Mouse (Mus musculus) MEL (cell line): ENCODE data around the gene Ruvbl1. TPM values are rescaled to one million over a fixed set of nuclear protein-coding genes. Genes with fewer than 3 reads are reported as not detected.

ENCODE experiments used
- DNase-seq: peaks from one replicate; pipeline ENCODE4 v3.0.0; 2011; ENCODE audit warnings: low read depth, low spot score
- H3K27ac ChIP-seq: 2 replicates; pipeline ENCODE4 v1.5.1; 2012; ENCODE audit warnings: low read depth, mild to moderate bottlenecking, control low read depth, low read length, moderate library complexity; ENCODE audit not compliant: control insufficient read depth
- H3K27me3 ChIP-seq, 2 experiments: fragments of 150-350 bp in 1 of 2; sonication (generic) in 1 of 2; 2 replicates each; pipeline ENCODE4 v1.6.1; 2012; ENCODE audit warnings: low read length in 2 of 2, mild to moderate bottlenecking in 2 of 2, improper control_type of control experiment in 1 of 2, moderate library complexity in 1 of 2; ENCODE audit not compliant: insufficient read depth in 2 of 2, control insufficient read depth in 1 of 2
- H3K36me3 ChIP-seq, 2 experiments: 2 replicates each; pipeline ENCODE4 v1.6.1; 2012 to 2014; ENCODE audit warnings: low read length in 2 of 2, improper control_type of control experiment in 1 of 2, inconsistent platforms in 1 of 2, mild to moderate bottlenecking in 1 of 2; ENCODE audit not compliant: insufficient read depth in 2 of 2, control insufficient read depth in 1 of 2
- H3K4me1 ChIP-seq, 2 experiments: fragments of 150-350 bp in 1 of 2; sonication (generic) in 1 of 2; 2 replicates each; pipeline ENCODE4 v1.6.1; 2012; ENCODE audit warnings: low read length in 2 of 2, improper control_type of control experiment in 1 of 2, mild to moderate bottlenecking in 1 of 2; ENCODE audit not compliant: insufficient read depth in 2 of 2, control insufficient read depth in 1 of 2
- H3K4me3 ChIP-seq, 2 experiments: fragments of 150-350 bp in 1 of 2; sonication (generic) in 1 of 2; 2 replicates each; pipeline ENCODE4 v1.5.1; 2012; ENCODE audit warnings: low read depth in 2 of 2, low read length in 2 of 2, mild to moderate bottlenecking in 2 of 2, moderate library complexity in 2 of 2, control low read depth in 1 of 2, improper control_type of control experiment in 1 of 2; ENCODE audit not compliant: control insufficient read depth in 1 of 2, insufficient read depth in 1 of 2
- H3K79me2 ChIP-seq: 2 replicates; pipeline ENCODE4 v1.6.1; 2012; ENCODE audit warnings: mild to moderate bottlenecking, low read length, moderate library complexity; ENCODE audit not compliant: control insufficient read depth, poor library complexity, insufficient read depth
- H3K9ac ChIP-seq: 2 replicates; pipeline ENCODE4 v1.6.1; 2012; ENCODE audit warnings: low read depth, mild to moderate bottlenecking, control low read depth, low read length, moderate library complexity; ENCODE audit not compliant: control insufficient read depth, poor library complexity, severe bottlenecking
- H3K9me3 ChIP-seq: fragments of 150-350 bp; sonication (generic); replicated peaks from 2 replicates; pipeline ENCODE4 v1.6.1; 2012; ENCODE audit warnings: mild to moderate bottlenecking, low read length, improper control_type of control experiment, moderate library complexity; ENCODE audit not compliant: insufficient read depth
- BHLHE40 ChIP-seq: IDR thresholded peaks from 2 replicates; pipeline ENCODE4 v1.6.1; 2012; ENCODE audit warnings: low read depth, mild to moderate bottlenecking, inconsistent platforms, low read length, improper control_type of control experiment, borderline replicate concordance
- CHD1 ChIP-seq: IDR thresholded peaks from 2 replicates; pipeline ENCODE4 v1.6.1; 2012; ENCODE audit warnings: low read depth, mild to moderate bottlenecking, inconsistent platforms, low read length, improper control_type of control experiment
- CHD2 ChIP-seq: IDR thresholded peaks from 2 replicates; pipeline ENCODE4 v1.6.1; 2011; ENCODE audit warnings: low read length, improper control_type of control experiment
- CTCF ChIP-seq, 3 experiments: IDR thresholded peaks in 2 of 3; conservative IDR thresholded peaks in 1 of 3; 2 replicates each; pipeline ENCODE4 v1.5.1; 2011 to 2012; ENCODE audit warnings: low read length in 3 of 3, low read depth in 2 of 3, mild to moderate bottlenecking in 2 of 3, improper control_type of control experiment in 1 of 3, inconsistent platforms in 1 of 3, mixed read lengths in 1 of 3, moderate library complexity in 1 of 3; ENCODE audit not compliant: control insufficient read depth in 1 of 3, insufficient read depth in 1 of 3, poor library complexity in 1 of 3, severe bottlenecking in 1 of 3
- E2F4 ChIP-seq: IDR thresholded peaks from 2 replicates; pipeline ENCODE4 v1.6.1; 2011; ENCODE audit warnings: low read depth, low read length, improper control_type of control experiment, borderline replicate concordance
- ETS1 ChIP-seq: IDR thresholded peaks from 2 replicates; pipeline ENCODE4 v1.6.1; 2012; ENCODE audit warnings: low read depth, mild to moderate bottlenecking, inconsistent platforms, low read length, improper control_type of control experiment, moderate library complexity
- GABPA ChIP-seq: IDR thresholded peaks from 2 replicates; pipeline ENCODE4 v1.6.1; 2012; ENCODE audit warnings: low read depth, mild to moderate bottlenecking, inconsistent platforms, low read length, improper control_type of control experiment, moderate library complexity
- GATA1 ChIP-seq: IDR thresholded peaks from 2 replicates; pipeline ENCODE4 v1.6.1; 2011; ENCODE audit warnings: low read depth, low read length, improper control_type of control experiment
- KAT2A ChIP-seq: conservative IDR thresholded peaks from 2 replicates; pipeline ENCODE4 v1.6.1; 2012; ENCODE audit warnings: low read depth, low read length, improper control_type of control experiment, inconsistent platforms
- MAX ChIP-seq: IDR thresholded peaks from 2 replicates; pipeline ENCODE4 v1.6.1; 2011; ENCODE audit warnings: low read length, improper control_type of control experiment
- MAZ ChIP-seq: IDR thresholded peaks from 2 replicates; pipeline ENCODE4 v1.6.1; 2012; ENCODE audit warnings: low read depth, mild to moderate bottlenecking, inconsistent platforms, low read length, improper control_type of control experiment
- MYB ChIP-seq: IDR thresholded peaks from 2 replicates; pipeline ENCODE4 v1.6.1; 2011; ENCODE audit warnings: mild to moderate bottlenecking, low read depth, low read length, improper control_type of control experiment
- POLR2A ChIP-seq, 2 experiments: IDR thresholded peaks; 2 replicates each; pipeline ENCODE4 v1.6.1; 2011 to 2012; ENCODE audit warnings: low read length in 2 of 2, mild to moderate bottlenecking in 2 of 2, control low read depth in 1 of 2, improper control_type of control experiment in 1 of 2, low read depth in 1 of 2, moderate library complexity in 1 of 2; ENCODE audit not compliant: control insufficient read depth in 1 of 2, insufficient read depth in 1 of 2, poor library complexity in 1 of 2
- POLR2AphosphoS5 ChIP-seq: IDR thresholded peaks from 2 replicates; pipeline ENCODE4 v1.6.1; 2012; ENCODE audit warnings: low read depth, borderline replicate concordance, mild to moderate bottlenecking, inconsistent platforms, low read length, moderate library complexity, mixed read lengths
- RAD21 ChIP-seq: IDR thresholded peaks from 2 replicates; pipeline ENCODE4 v1.6.1; 2011; ENCODE audit warnings: mild to moderate bottlenecking, low read depth, low read length, improper control_type of control experiment
- RCOR1 ChIP-seq: IDR thresholded peaks from 2 replicates; pipeline ENCODE4 v1.6.1; 2012; ENCODE audit warnings: low read depth, mild to moderate bottlenecking, inconsistent platforms, low read length, improper control_type of control experiment
- SIN3A ChIP-seq: IDR thresholded peaks from 2 replicates; pipeline ENCODE4 v1.6.1; 2012; ENCODE audit warnings: low read length, improper control_type of control experiment, inconsistent platforms
- TAL1 ChIP-seq: IDR thresholded peaks from 2 replicates; pipeline ENCODE4 v1.6.1; 2012; ENCODE audit warnings: mild to moderate bottlenecking, inconsistent platforms, low read length, moderate library complexity, mixed read lengths
- TBP ChIP-seq: IDR thresholded peaks from 2 replicates; pipeline ENCODE4 v1.8.0; 2011; ENCODE audit warnings: low read depth, low read length, improper control_type of control experiment
- TCF12 ChIP-seq: IDR thresholded peaks from 2 replicates; pipeline ENCODE4 v1.6.1; 2014; ENCODE audit warnings: low read depth, mild to moderate bottlenecking, inconsistent platforms, low read length, improper control_type of control experiment, moderate library complexity
- UBTF ChIP-seq: IDR thresholded peaks from 2 replicates; pipeline ENCODE4 v1.6.1; 2012; ENCODE audit warnings: low read depth, mild to moderate bottlenecking, inconsistent platforms, low read length, improper control_type of control experiment, moderate library complexity, borderline replicate concordance; ENCODE audit not compliant: insufficient read depth
- USF1 ChIP-seq: IDR thresholded peaks from 2 replicates; pipeline ENCODE4 v1.6.1; 2014; ENCODE audit warnings: low read depth, mild to moderate bottlenecking, inconsistent platforms, low read length, improper control_type of control experiment, moderate library complexity
- ZC3H11A ChIP-seq: IDR thresholded peaks from 2 replicates; pipeline ENCODE4 v1.6.1; 2012; ENCODE audit warnings: low read depth, mild to moderate bottlenecking, inconsistent platforms, low read length, improper control_type of control experiment
- ZMIZ1 ChIP-seq: IDR thresholded peaks from 2 replicates; pipeline ENCODE4 v1.6.1; 2012; ENCODE audit warnings: low read depth, mild to moderate bottlenecking, inconsistent platforms, low read length, improper control_type of control experiment, moderate library complexity
- polyA plus RNA-seq, 2 experiments: library from polyadenylated mRNA; stranded (reverse) in 1 of 2; unstranded in 1 of 2; fragments of >175 nt in 1 of 2; fragments of >200 nt in 1 of 2; gene quantifications; 2 replicates each; pipeline versions ENCODE4 v1.2.1 to v1.2.4; 2012; ENCODE audit warnings: low replicate concordance in 2 of 2, low read depth in 1 of 2; ENCODE audit not compliant: insufficient read length in 2 of 2, insufficient read depth in 1 of 2, missing spikeins in 1 of 2
- total RNA-seq: library from RNA; depleted of rRNA; stranded (reverse); fragments of 300-350 nt; gene quantifications from 2 replicates; pipeline ENCODE4 v1.2.3, GENCODE M21; 2012

Gene Ruvbl1
- total and polyA plus RNA-seq, 3 experiments: 146 to 238 (median 232) TPM

DNA sequence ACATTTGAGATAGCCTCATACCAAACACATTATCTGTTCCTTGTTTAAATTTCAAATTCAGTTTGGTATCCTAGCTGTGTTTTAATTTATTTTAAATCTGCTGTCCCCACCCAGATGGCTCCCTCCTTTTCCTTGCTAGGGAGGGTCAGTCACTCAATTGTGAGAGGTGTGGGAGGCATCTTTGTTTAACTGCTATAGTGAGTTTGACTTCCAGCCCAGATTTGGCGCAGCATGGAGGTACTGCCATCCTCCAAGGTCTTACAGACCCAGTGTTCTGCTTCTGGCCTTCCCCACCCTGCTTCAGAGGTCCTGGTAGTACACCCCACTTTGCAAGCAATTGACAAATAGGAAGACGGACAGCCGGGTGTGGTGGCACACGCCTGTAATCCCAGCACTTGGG lies 58.8 kb downstream of the Ruvbl1 start:
- DNase-seq: no peak
- peaks cover 4% of the 10 kb centered on the region for H3K79me2 ChIP-seq
- H3K27me3 ChIP-seq: peaks cover 10 to 11% of the 10 kb centered on the region in 2 experiments
- H3K27ac ChIP-seq: no peak overlapping the region
- H3K9ac ChIP-seq: no peak overlapping the region
- peaks cover 0 to 7% of the 10 kb centered on the region in 2 experiments; a peak in 2 of 4 replicates for H3K36me3 ChIP-seq
- H3K4me1 ChIP-seq: peaks cover 3 to 10% of the 10 kb centered on the region in 2 experiments
- TF ChIP-seq TBP: no peak
- TF ChIP-seq ETS1: no peak
- TF ChIP-seq RAD21: no peak
- no peak for TF ChIP-seq TAL1
- TF ChIP-seq CHD2: no peak
- no peak for TF ChIP-seq TCF12
- TF ChIP-seq MYB: no peak
- TF ChIP-seq BHLHE40: no peak
- no peak for TF ChIP-seq ZC3H11A
- no peak for TF ChIP-seq MAZ
- TF ChIP-seq POLR2AphosphoS5: no peak
- no peak for TF ChIP-seq GABPA
- TF ChIP-seq MAX: no peak
- TF ChIP-seq USF1: no peak
- no peaks in the 10 kb centered on the region for H3K9me3 ChIP-seq
- no peak overlapping the region for H3K4me3 ChIP-seq

DNA sequence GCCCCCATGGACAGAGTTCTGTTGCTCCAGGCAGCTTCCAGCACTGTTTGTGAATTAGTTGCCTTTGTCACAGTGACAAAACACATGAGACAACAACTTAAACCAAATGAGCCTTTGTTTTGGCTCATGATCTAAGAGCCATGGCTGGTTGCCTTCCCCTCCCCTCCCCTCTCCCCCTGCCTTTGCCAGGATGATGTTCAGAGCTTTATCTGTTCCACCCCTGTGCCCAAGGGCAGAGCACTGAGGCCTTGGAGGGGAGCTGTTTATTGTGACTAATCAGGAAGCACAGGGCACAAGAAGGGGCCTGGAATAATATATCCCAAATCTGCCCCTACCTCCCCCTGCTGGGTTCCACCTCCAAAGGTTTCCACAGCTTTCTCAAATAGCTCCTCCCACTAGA lies 65.1 kb downstream of the Ruvbl1 start:
- Histone ChIP-seq H3K27me3 (peaks cover 19 to 23% of the 10 kb centered on the region in 2 experiments), H3K9me3 (no peaks in the 10 kb centered on the region), H3K79me2 (no peaks in the 10 kb centered on the region), H3K4me3 (no peak overlapping the region), H3K9ac (no peak overlapping the region), H3K4me1 (no peaks in the 10 kb centered on the region)
- TF ChIP-seq POLR2A (IDR thresholded peaks at IDR 0.05; ENCODE audit: control insufficient read depth in 1 of 2, insufficient read depth in 1 of 2, low read depth in 1 of 2, low read length in 2 of 2, poor library complexity in 1 of 2): no peak
- TF ChIP-seq UBTF: no peak
- no peak for TF ChIP-seq SIN3A
- no peak for TF ChIP-seq GATA1
- TF ChIP-seq CTCF (IDR thresholded peaks at IDR 0.05 in 2 of 3, conservative IDR thresholded peaks at IDR 0.05 in 1 of 3; ENCODE audit: control insufficient read depth in 1 of 3, insufficient read depth in 1 of 3, low read depth in 2 of 3, low read length in 3 of 3, poor library complexity in 1 of 3, severe bottlenecking in 1 of 3): no peak
- TF ChIP-seq TCF12: no peak
- no peak for TF ChIP-seq CHD1
- TF ChIP-seq USF1: no peak
- no peak for TF ChIP-seq E2F4
- TF ChIP-seq ZMIZ1: no peak
- TF ChIP-seq ZC3H11A: no peak
- TF ChIP-seq KAT2A: no peak
- no peak for TF ChIP-seq TAL1
- TF ChIP-seq RCOR1: no peak
- TF ChIP-seq, all 39 proteins: peak for 0
- no peak for DNase-seq
- Histone ChIP-seq H3K36me3 (no peaks in the 10 kb centered on the region), H3K27ac (no peak overlapping the region)
